Mouse (Mus musculus) embryo, embryonic 9.5 days (tissue): ENCODE results near the gene Nfyc.

ENCODE experiments used
- DNase-seq: peaks from one replicate; pipeline ENCODE4 v3.0.0-alpha.2; 2017; ENCODE audit errors: extremely low spot score

Gene Nfyc

GRCm38 (mm10) chr4:120831472-120831871, at the start of gene Nfyc:
Nfyc (minus strand) TSS chr4:120831572.
- no peak for DNase-seq

DNA sequence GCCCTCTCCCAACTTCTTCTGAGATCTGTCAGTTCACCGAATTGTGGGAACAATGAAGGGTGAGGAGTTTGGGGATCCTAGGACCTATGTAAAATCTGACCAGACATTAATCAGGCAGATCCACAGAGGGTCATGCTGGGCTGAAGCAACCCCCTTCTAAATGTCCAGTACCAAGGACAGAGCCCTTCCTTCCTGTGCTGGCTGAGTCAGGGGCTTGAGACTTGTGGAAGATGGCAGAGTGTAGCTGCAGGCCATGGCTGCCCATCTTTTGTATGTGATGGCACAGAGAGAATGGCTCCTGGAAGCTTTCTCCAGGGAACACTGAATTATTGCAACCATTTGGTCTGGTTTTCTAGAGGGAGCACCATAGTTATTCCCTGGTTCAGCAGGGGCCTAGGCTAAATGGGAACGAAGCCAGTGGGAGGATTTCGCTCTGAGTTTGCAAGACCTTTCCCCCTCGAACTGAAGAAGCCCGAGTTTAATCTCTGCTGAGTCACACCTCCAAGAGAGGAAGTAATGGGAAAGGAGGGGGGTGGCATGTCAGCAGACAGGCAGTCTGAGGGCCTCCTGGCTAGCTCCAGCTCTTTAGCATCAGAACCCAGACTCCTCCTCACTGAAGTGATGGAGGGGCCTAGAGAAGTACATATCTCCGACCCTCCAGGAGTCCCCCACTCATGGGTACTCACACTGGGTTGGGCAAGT, 49.5 kb upstream of the Nfyc start:
- no peak for DNase-seq

DNA sequence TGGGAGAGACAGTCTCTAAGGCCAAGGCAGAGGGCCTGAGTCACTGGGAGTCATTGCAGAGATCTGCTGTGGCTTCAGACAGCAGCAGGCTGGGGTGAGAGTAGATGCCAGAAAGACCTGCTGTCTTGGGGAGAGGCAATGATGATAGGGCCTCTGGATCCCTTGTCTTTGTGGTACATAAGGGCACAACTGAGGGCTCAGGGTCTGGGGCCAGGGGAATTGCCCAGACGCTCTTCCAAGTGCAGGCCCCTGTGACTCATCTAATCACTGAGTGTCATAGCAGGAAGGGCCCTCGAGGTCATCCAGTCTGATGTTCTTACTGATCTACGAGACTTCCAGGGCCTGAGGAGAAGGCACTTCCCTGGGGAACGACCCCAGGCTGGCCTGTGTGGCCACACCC, 48.0 kb upstream of the Nfyc start:
- DNase-seq, result no peak

DNA sequence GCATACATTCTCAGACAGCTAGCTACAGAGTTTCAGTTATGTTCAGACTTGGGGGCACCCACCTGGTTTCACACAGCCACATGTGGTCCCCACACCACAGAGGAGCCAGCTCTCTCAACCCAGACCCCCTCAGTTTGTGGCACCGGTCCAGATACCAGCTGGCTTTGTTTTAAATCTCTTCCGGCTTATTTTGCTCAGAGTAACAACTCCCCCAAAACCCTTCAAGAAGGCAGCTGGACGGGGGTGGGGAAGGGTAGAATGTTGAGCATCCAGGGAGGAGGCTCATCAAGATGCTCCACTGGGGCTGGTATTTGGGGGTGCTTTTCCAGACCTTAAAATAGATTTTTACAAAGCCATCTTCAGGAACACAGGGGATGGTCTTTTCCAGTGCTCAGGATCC, 47.4 kb upstream of the Nfyc start:
- DNase-seq, result no peak

DNA sequence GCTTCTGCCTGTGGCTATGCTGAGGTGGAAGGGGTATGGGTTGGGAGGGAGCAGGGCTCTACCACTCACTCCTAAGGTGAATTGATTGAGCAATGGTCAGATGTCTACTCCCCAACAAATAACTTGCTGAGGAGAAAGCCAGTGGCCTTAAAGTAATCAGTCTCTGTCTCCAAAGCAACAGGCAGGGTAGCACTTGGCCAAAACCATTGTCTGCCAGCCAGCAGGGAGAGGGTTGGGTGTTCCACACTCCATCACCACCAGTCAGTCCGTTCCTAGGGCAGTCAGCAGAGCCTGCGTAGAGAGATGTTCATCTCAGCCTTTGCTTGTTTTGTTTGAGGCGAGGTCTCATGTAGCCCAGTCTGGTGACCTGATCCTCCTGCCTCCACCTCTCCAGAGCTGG, 44.6 kb upstream of the Nfyc start:
- no peak for DNase-seq

- no peak for DNase-seq
Observed at GRCm38 (mm10) chr4:120870262-120870748, 38.9 kb upstream of the Nfyc start.

DNA sequence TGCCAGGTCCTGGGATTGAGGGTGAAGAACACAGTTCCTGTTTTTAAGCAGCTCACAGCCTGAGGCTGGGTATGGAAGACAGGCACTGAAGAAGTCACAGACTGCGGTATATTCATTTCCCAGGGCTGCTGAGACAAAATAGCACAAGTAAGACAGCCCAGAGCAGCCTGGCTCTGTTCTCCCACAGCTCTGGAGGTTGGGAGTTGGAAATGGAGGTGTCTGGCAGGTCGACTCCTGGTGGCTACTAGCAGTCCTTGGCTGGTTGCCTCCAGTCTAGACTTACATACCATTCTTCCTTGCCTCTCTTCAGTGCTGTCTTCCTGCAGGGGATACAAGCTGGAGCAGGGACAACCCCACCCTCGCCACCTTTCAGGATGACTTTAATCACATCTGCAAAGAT, 37.6 kb upstream of the Nfyc start:
- DNase-seq, result no peak

GRCm38 (mm10) chr4:120868246-120868645, 36.9 kb upstream of the Nfyc start:
- no peak for DNase-seq

DNA sequence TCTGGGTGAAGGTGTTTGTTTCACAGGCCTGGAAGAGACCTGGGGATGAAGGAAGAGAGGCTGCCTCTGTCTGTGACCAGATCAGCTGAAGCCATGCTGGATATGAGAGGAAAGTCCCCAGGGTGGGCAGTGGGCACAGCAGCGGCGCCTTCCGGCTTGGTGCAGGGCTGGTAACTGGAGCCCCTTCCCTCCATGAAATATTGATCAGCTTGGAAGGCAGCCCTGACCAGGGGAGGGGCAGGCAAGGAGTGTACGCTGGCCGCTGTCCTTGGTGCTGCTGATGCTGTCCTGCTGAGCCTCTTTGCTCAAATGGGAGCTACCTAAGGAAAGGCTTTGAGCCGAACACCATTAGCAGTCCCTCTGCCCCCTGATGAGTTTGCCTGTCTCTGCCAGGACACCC, 34.8 kb upstream of the Nfyc start:
- peak; percentile 69 for DNase-seq

GRCm38 (mm10) chr4:120859865-120860264, 28.5 kb upstream of the Nfyc start:
- no peak for DNase-seq

DNA sequence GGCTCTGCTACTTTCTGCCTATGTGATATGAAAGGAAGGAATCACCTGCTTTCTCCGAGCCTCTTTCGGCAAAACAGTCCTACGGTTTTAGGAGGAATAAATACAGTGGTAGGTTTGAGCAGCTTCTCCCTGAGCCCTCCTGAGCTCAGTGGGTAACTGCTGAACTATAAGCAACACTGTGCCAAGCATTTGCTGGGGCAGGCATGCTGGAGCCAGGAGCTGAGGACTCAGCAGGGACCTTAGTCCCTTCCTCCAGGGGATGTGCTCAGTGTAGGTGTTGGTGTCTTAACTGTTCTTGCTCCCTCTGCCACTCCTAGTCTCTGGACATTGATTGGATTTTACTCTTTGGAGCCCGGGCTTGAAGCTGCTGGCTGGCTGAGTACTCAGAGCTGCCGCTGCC, 25.0 kb upstream of the Nfyc start:
- no peak for DNase-seq

DNA sequence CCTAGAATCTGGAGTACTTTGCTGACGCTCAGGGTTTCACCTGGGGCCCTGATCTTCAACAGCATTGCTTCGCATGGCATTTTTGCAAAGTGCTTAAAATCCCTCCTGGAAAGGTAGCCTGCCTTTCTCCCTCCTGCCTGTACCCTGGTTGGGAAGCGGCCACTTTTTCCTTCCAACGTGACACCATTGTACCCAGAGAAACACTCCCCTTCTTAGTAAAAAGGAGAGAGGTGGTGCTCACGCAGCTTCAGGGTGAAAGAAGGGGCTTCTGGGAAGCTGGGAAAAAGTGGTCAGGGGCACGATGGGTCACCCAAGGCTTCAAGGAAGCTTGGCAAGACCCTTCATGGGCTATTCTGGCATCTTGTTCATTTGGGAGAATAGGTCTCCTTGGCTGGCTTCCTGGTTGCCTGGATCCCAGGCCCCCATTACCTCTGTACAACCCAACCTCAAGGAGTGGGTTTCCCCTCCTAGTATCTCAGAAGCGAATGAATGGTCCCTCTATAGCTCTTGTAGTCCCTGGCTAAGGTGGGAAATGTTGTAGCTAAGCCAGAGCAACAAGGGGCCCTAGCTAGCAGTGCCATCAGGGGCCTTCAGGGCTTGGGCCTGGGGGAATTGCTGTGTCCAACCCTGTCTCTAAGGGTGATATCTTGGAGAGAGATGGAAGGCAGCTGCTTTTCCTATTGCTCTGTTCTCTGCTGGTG, 24.1 kb upstream of the Nfyc start:
- no peak for DNase-seq

GRCm38 (mm10) chr4:120854588-120855319, 23.4 kb upstream of the Nfyc start, which contains the start of gene Rims3:
Rims3 (plus strand) TSS chr4:120854816.
- DNase-seq, result peak; percentile 81

DNA sequence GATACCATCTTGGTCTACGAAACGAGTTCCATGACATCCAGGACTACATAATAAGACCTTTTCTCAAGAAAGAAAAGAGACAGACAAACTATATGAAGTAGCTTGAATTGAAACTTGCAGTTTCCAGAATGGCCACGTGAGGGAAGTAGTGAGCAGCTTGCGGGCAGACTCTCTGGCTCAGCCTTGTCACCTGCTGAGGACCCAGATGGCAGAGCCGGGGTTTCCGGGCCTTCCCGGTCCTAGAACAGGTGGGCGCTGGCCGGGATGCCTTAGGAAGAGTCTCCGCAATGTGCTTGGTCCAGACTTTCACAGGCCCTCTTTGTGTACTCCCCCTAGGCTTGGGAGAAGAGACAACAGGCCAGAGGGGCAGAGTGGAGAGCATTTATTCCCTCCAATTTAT, 19.6 kb upstream of the Nfyc start:
- DNase-seq, result peak; percentile 74

DNA sequence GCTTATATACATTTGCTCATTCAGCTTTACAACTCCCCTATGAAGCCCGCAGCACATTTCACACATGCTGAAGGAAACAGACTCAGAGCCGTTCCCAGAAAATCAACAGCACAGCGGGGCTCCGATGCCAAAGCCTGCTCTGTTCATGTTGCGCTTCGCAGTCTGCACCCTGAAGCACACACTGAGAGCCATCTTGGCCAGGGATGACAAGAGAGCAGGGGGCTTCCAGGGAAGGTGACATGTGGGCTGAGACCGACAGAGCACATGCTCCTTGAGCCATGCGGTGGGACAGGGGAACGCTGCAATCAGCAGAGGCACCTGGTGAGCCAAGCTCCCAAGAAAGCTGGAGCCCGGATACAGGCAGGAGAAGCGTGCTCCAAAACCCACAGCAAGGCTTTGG, 18.1 kb upstream of the Nfyc start:
- no peak for DNase-seq

GRCm38 (mm10) chr4:120848909-120849308, 17.5 kb upstream of the Nfyc start:
- DNase-seq, result no peak

- no peak for DNase-seq
Observed at GRCm38 (mm10) chr4:120845098-120845497, 13.7 kb upstream of the Nfyc start.

GRCm38 (mm10) chr4:120844423-120845082, 13.2 kb upstream of the Nfyc start:
- DNase-seq, result no peak

DNA sequence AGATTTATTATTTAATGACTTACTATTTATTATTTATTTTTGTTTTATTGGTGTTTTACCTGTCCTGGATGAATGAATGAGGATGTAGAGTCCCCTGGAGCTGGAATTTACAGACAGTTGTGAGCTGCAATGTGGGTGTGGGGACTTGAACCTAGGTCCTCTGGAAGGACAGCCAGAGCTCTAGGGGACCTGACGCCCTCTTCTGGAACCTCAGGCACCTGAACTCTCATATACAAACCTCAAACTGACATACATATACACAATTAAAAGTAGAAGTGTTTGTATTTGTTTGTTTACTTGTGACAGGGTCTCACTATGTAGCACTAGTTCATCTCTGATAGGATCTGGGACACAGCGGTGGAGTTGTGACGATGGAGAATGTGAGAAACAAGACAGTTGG, 10.0 kb upstream of the Nfyc start:
- DNase-seq, result no peak

DNA sequence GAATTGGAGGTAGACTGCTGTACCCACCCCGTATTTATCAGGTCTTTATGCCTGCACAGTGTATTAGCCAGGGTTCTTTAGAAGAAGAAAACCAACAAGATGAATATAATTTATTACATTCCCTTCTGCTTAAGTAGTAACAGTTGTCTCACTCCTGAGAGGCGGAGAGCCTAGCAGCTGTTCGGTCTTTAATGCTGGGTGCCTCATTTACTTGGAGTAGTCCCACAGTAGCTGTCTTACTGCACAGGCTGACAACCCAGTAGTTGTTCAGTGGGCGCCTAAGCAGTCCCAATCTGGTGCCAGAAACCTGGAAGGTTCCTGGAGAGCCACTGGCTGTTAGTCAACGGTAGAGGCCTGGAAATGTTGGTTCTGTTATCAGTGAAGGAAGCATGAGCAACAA, 605 bp downstream of the Nfyc start:
- no peak for DNase-seq

DNA sequence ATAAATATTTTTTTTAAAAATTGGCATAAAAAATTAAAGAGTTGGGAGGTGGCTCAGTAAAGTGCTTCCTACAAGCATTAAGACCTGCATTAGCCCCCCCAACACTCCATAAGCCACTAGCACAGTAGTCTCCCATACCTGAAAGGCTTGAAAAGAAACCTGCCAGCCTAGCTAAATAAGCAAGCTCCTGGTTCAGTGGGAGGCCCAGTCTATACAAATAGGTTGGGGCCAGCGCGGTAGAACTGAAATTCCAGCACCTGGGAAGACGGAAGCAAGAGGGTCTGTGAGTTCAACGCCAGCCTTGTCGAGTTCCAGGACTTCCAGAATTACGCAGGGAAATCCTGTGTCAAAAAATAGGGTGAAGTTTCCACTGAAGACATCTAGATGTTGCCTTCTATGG, 5.0 kb downstream of the Nfyc start:
- DNase-seq, result no peak
